Mouse (Mus musculus): ENCODE measurements around the gene Ylpm1. TPM values are rescaled to one million over a fixed set of nuclear protein-coding genes. Genes with fewer than 3 reads are reported as not detected.

Ylpm1 gene
- total RNA-seq, 2 experiments from 2014 or later: 31.3 to 32.5 TPM

DNA sequence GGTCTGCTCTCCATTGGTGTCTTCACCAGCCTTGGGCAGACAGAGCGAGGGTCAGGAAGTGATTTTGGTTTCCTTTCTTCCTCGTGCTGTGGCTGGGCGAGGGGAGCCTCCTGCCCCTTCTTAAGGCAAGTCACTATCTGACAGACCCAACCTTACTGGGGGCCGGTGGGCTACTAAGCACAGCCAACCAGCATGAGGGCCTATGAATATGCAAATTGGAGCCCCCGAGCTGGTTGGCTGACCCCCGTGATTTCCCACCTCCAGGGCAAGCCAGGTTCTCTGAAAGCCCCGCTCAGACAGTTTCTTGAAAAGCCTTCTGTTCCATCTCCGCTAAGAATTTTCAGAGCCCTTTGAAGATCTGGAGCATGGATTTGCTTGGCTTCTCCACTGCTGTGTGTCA lies 110.2 kb downstream of the Ylpm1 start:
- intact Hi-C loops (cut with DNase I): no loop called here
- no peak for DNase-seq

DNA sequence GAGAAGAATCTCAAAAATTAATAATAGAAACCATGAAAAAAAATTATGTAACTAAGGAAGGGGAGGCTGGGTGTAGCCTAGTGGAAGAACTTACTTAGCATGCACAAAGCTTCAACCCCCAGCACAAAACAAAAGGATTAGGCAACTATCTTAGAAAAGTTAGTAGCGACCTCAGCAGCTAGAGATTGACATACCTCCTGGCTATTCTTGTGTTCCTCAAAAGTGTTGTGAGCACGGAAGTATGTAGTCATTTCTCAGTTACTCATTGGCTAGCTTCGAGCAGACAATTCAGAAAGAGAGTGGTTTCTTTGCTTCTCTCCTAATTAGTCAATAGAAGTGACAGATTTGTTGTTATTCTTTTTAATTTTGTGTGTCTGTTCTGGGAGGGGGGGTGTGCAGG lies 112.5 kb downstream of the Ylpm1 start:
- DNase-seq: no peak
- intact Hi-C loops (cut with DNase I): no loop called here

DNA sequence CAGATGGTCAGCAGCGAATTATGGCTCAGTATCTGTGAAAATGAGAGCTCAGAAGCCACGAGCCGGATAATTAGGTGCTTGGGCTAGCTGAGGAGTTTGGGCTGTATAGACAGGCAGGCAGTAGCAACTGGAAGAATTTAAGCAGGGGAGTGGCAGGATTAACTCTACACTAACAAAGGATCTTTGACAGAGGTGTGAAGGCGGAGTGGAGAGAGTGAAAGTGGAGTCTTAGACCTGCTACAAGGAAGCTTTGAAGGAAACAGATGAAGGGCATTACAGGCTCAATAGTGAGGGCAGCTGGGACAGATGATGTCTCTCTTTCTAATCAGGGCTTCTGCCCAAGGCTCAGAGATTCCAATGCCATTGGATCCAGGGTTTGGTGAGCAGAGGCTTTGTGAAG lies 113.3 kb downstream of the Ylpm1 start:
- DNase-seq: no peak
- intact Hi-C loops (cut with DNase I): no loop called here

DNA sequence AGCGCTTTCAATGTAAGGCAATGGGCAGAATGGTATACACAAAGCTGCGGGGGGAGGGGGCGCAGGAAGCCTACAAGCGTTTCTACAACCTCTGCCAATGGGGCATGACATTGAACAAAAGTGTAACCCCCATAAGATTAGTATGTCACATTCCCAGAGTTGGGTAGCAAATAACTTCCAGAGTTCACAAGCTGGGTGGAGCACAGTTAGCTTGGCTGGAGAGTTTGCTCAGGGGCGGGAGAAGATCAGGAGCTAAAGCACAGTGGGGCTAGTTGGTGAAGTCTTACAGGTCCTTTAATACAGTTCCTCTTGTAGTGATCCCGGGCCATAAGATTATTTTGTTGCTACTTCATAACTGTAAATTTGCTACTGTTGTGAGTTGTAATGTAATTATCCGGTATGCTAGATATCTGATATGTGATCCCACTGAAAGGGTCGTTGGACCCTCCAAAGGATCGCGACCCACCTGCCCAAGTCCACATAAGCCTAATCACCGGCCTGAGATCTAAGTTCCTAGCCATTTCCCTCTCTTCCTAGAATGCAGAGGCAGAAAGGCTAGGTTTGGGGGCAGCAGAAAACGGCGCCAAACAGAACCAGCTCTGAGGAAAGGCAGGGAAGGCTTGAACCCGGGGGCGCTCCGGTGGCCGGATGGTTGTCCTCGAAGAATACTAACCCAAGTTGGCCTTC lies 114.0 kb downstream of the Ylpm1 start:
- peak in 1 of 2 experiments; percentile 18 for DNase-seq
- intact Hi-C loops (cut with DNase I): no loop called here

DNA sequence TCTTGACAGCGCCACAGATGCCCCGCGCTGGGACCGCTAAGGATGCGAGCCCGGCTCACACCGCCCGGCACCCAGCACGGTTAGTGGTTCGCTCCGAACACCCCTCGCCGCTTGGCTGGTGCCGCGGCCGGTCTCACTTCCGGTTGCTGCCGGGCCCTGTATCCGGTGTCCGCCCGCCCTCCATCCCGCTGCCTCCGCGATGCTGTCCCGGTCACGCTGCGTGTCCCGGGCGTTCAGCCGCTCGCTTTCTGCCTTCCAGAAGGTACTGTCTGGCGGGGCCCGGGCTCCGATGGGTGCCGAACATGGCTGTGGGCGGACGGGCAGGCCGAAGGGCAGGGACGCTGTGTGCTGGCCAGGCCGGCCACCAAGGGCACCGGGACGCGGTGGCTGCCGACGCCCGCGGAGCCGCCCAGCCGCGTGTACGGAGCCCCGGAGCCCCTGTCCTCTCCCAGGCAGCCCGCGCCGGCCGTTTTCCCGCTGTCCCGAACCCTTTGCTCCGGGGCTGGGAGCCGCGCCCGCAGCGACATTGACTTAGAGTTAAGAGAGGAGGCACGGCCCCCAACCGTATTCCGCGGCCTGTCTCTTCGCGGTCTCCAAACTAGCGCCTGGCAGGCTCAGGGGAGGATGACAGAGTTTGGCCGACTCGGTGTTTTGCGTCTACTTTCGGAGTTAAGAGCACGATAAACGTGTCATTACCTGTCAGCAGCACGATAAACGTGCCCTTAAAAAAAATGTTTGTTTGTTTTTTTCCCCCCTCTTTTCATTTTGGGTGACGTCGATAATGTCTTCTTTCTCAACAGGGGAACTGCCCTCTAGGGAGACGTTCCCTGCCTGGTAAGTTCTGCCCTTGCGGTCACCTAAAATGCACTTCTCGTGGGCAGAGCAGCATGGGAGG lies 114.8 kb downstream of the Ylpm1 start, which contains the start of the genes Prox2 and Dlst:
Prox2 (minus strand) TSS at position 62 of the 895 bp plus-strand sequence.
Dlst (plus strand) TSS at position 136 of the 895 bp plus-strand sequence.
- intact Hi-C loops (cut with DNase I): no loop called here
- peak; percentile 91 to 93 for DNase-seq

DNA sequence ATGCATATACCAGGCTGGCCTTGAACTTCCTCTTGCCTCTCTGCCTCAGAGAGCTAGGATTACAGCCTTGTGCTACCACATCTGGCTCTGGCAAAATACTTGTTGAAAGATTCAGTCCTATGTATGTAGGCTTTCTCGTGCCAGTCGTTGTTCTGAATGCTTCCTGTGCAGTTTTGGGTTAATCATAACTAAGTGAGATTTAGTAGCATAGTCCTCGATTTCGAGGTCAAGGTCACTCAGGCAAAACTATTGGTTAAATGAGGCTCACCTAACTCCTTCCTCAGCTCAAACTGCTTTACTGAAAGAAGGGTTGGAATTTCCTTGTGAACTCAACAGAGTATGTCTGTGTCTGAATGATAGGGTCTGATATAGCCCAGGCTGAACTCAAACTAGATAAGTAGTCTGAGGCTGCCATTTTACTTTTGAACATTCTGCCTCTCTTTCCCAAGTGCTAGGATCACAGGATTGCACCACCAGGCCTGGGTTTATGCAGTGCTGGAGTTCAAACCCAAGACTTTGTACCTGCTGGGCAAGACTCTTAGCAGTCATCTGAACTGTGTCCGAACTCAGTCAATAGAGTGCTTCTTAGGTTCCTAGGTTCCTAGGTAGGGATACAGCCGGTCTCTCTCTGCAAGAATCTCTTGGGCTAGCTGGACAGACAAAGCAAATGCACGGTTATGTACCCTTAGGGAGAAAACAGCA lies 116.6 kb downstream of the Ylpm1 start:
- intact Hi-C loops (cut with DNase I): no loop called here
- DNase-seq: no peak

DNA sequence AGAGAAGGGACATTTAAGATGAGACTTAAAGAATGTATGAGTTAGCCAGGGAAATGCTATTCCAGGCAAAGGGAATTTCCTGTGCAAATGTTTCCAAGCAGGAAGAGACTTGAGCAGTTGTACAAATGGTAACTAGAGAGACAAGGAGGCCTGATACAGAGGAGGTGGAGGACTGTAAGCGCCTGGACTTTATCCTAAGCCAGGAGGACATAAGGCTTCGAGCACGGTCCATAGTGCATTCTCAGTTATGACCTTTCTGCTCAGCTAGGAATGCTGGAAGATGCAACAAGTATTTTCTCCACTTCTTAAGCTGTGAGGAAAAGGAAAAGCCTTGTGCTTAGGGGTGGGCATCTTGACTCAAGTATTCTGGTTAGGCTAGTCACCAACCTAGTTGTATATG lies 117.2 kb downstream of the Ylpm1 start:
- intact Hi-C loops (cut with DNase I): no loop called here
- no peak for DNase-seq

DNA sequence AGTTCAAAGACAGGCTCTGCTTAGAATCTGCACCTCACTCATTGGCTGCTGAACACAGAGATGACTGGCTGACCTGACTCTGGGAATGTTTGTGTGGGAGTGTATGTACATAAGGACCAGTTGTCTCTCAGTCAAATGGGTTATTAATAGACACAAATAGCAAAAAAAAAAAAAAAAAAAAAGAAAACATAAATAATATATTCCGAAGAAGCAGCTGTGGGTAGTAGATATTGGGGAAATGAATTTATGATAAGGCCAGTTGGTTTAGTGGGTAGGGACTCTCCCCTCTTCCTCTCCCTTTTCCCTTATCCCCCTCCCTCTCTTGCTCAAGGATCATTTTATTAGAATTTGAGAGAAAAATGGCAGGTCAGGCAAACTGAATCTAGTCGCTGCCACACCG lies 117.8 kb downstream of the Ylpm1 start:
- DNase-seq: no peak
- intact Hi-C loops (cut with DNase I): no loop called here

DNA sequence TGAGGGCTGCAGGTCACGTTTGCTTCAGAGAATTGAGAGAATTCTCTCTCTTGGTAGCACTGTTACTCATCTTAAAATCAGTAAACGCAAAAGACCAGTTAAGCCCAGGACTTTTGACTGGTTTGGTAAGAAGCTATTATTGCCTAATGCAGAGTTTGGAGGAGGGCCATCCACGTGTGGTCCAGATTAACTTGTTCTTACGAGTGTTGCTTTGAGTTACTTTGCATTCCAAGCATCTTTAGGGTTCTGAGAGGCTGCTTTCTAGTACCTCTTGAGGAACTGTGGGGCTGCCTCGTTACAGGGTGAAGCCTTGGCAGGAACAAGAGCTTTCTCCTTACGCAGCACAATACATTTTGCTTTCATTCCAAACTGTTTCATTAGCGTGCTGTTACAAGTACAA lies 119.6 kb downstream of the Ylpm1 start:
- DNase-seq: no peak
- intact Hi-C loops (cut with DNase I): no loop called here

Other genes with a start within 250 kb of the Ylpm1 start
- 10 to 100 TPM; 30.8 to 32.7 TPM for gene Npc2, start 223.2 kb upstream of the Ylpm1 start, total RNA-seq (2021)
- gene Isca2, start 223.1 kb upstream of the Ylpm1 start, total RNA-seq (2021): 10 to 100 TPM; 71.2 to 73.3 TPM
- 1 to 10 TPM; 1.2 to 2.3 TPM for gene Ltbp2, start 119.8 kb upstream of the Ylpm1 start, total RNA-seq (2021)
- 10 to 100 TPM; 30.1 to 37.1 TPM for gene Fcf1, start 25.4 kb upstream of the Ylpm1 start, total RNA-seq (2021)
- 10 to 100 TPM; 33.6 to 38.9 TPM for gene Arel1, start 25.4 kb upstream of the Ylpm1 start, total RNA-seq (2021)
- gene Prox2, start 114.4 kb downstream of the Ylpm1 start, total RNA-seq (2021): 1 to 10 TPM; 1.1 to 2.7 TPM
- gene Dlst, start 114.5 kb downstream of the Ylpm1 start, total RNA-seq (2021): 100 to 1,000 TPM; 713 to 718 TPM
- 1 to 10 TPM; 4.3 to 4.8 TPM for gene Rps6kl1, start 154.9 kb downstream of the Ylpm1 start, total RNA-seq (2021)
- 1 to 10 TPM; 3.5 to 4.6 TPM for gene Pgf, start 181.5 kb downstream of the Ylpm1 start, total RNA-seq (2021)
- 10 to 100 TPM; 47.0 to 50.4 TPM for gene Eif2b2, start 223.2 kb downstream of the Ylpm1 start, total RNA-seq (2021)